Mouse (Mus musculus) limb, embryonic 11.5 days (tissue): Measurements from ENCODE around the gene Epha7. TPM values are rescaled to one million over a fixed set of nuclear protein-coding genes. Genes with fewer than 3 reads are reported as not detected.

ENCODE experiments used
- ATAC-seq: fragments of 200-750 bp; cut with Nextera tagmentation; 2 replicates; pipeline ENCODE4 v1.8.0; 2017; ENCODE audit warnings: low read depth; ENCODE audit not compliant: insufficient number of reproducible peaks, low FRiP score, low TSS enrichment
- DNase-seq: peaks from one replicate; pipeline ENCODE4 v3.0.0-alpha.2; 2015; ENCODE audit warnings: low spot score
- H3K27ac ChIP-seq: fragments of 300-500 bp; sonication (generic); replicated peaks from 2 replicates; pipeline ENCODE4 v1.5.1; 2014; ENCODE audit warnings: low read depth, mild to moderate bottlenecking, low read length
- H3K27me3 ChIP-seq: fragments of 300-500 bp; sonication (generic); 2 replicates; pipeline ENCODE4 v1.6.1; 2014; ENCODE audit warnings: mild to moderate bottlenecking, low read length, mixed read lengths; ENCODE audit not compliant: control insufficient read depth, insufficient read depth
- H3K36me3 ChIP-seq: fragments of 300-500 bp; sonication (generic); 2 replicates; pipeline ENCODE4 v1.6.1; 2014; ENCODE audit warnings: mild to moderate bottlenecking, low read length, moderate library complexity, mixed read lengths; ENCODE audit not compliant: control insufficient read depth, insufficient read depth
- H3K4me1 ChIP-seq: fragments of 300-500 bp; sonication (generic); 2 replicates; pipeline ENCODE4 v1.6.1; 2014; ENCODE audit warnings: low read length, mixed read lengths; ENCODE audit not compliant: control insufficient read depth, insufficient read depth
- H3K4me2 ChIP-seq: fragments of 300-500 bp; sonication (generic); 2 replicates; pipeline ENCODE4 v1.6.1; 2014; ENCODE audit warnings: low read depth, mild to moderate bottlenecking, moderate library complexity; ENCODE audit not compliant: severe bottlenecking
- H3K4me3 ChIP-seq: fragments of 300-500 bp; sonication (generic); 2 replicates; pipeline ENCODE4 v1.5.1; 2014; ENCODE audit warnings: low read depth, low read length
- H3K9ac ChIP-seq: fragments of 300-500 bp; sonication (generic); 2 replicates; pipeline ENCODE4 v1.6.1; 2014; ENCODE audit warnings: mild to moderate bottlenecking, low read length
- H3K9me3 ChIP-seq: fragments of 300-500 bp; sonication (generic); 2 replicates; pipeline ENCODE4 v1.6.1; 2016; ENCODE audit warnings: low read length; ENCODE audit not compliant: control insufficient read depth
- WGBS: fragments of 180-500 bp; shearing (Covaris S2); extraction: QIAGEN DNeasy Blood & Tissue Kit; methylation state at CpG from one replicate; pipeline ENCODE4 v1.1.7; 2014; 5-methylcytosine and 5-hydroxymethylcytosine counted together
- polyA plus RNA-seq: library from polyadenylated mRNA; unstranded; fragments of >200 nt; fragmentation: Nextera tagmentation; extraction: Ambion mirVana; gene quantifications from 2 replicates; pipeline ENCODE4 v1.2.1, GENCODE M21; 2014

Gene Epha7
- polyA plus RNA-seq, 1 experiment from 2014 or later: 52.6 TPM

DNA sequence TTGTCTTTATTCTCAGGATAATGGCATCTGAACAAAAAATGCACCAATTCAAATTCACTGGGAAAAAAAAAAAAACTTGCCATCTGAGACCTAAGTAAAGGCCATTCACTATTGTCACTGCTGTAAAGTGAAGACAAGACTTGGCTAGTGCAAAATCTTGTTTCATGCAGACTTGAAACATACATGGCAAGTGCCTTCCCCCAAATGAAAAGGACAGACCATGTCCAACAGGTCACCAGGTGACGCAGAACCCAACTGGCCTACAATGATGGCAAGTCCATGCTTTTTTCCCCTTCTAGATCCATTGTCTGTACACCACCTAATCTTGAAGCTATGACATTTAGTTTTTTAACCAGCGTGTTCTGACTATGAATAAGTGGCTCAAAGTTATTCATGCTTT lies 94.1 kb downstream of the Epha7 start:
- DNase-seq: no peak
- H3K4me3 ChIP-seq: no peak overlapping the region
- 96% methylated on average over 2 of the region's 2 CpGs for WGBS
- no peak overlapping the region for H3K27ac ChIP-seq
- H3K27me3 ChIP-seq: no peaks in the 10 kb centered on the region
- no peak overlapping the region for H3K9ac ChIP-seq
- no peaks in the 10 kb centered on the region for H3K4me1 ChIP-seq
- H3K36me3 ChIP-seq: no peaks in the 10 kb centered on the region
- no peak for ATAC-seq
- no peak overlapping the region for H3K4me2 ChIP-seq
- H3K9me3 ChIP-seq: no peaks in the 10 kb centered on the region

DNA sequence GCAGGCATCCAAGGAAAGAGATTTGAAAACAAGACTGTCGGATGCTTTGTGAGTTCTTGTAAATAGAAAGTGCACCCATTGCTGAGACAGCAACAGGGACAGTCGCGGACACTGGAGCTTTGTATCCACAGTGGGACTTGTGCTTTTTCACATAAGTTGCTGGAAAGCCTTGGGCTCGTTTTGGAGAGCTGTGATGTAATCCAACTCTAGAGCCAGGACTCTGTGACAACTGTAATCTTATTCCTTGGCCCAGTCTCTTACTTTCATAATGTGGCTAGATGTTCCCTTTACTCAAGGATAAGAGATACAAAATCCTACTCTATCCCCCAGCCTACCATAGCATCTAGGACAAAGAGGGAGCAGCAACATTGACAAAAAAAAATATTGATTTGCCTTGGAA lies 97.2 kb downstream of the Epha7 start:
- Histone ChIP-seq H3K36me3 (no peaks in the 10 kb centered on the region), H3K27me3 (no peaks in the 10 kb centered on the region), H3K4me3 (no peak overlapping the region), H3K27ac (no peak overlapping the region), H3K4me2 (no peak overlapping the region), H3K4me1 (no peaks in the 10 kb centered on the region), H3K9ac (no peak overlapping the region), H3K9me3 (no peaks in the 10 kb centered on the region)
- DNase-seq (no peak), ATAC-seq (no peak)
- 84% methylated on average over 4 of the region's 4 CpGs for WGBS

- no peak overlapping the region for H3K4me2 ChIP-seq
- 92% methylated on average over 2 of the region's 2 CpGs for whole genome bisulfite sequencing
These were observed 99.1 kb downstream of the Epha7 start for GRCm38 (mm10) chr4:28912028-28912427.

DNA sequence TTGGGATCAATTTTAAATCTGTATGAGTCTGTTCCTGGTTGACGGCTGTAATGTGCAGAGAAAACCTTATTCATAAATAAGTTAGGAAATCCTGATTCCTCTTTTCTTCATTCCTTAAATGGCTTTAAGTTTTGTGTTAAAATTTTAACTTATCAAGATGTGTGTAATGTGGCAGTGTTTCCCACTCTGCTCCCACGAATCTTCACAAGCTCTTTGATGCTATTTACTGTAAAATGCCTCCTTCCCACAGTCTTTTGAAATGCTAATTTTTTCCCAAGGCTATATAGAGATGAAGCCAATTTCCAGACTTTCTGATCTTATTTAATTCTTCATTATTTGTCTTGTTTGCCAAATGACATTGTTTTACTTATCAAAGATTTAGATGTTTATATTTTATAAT lies 100.7 kb downstream of the Epha7 start:
- Histone ChIP-seq H3K9me3 (no peaks in the 10 kb centered on the region), H3K4me2 (no peak overlapping the region), H3K27me3 (no peaks in the 10 kb centered on the region), H3K36me3 (no peaks in the 10 kb centered on the region), H3K4me1 (no peaks in the 10 kb centered on the region), H3K4me3 (no peak overlapping the region), H3K9ac (no peak overlapping the region), H3K27ac (no peak overlapping the region)
- DNase-seq: no peak
- 62% methylated on average over 2 of the region's 2 CpGs for WGBS
- ATAC-seq: no peak

More at GRCm38 (mm10) chr4:28912028-28912427, 99.1 kb downstream of the Epha7 start:
- H3K4me1 ChIP-seq: no peaks in the 10 kb centered on the region
- no peak overlapping the region for H3K9ac ChIP-seq
- H3K27ac ChIP-seq: no peak overlapping the region
- DNase-seq: no peak
- no peaks in the 10 kb centered on the region for H3K27me3 ChIP-seq
- H3K9me3 ChIP-seq: no peaks in the 10 kb centered on the region
- no peak overlapping the region for H3K4me3 ChIP-seq
- ATAC-seq: no peak
- no peaks in the 10 kb centered on the region for H3K36me3 ChIP-seq

GRCm38 (mm10) chr4:28920645-28921044 lies 107.7 kb downstream of the Epha7 start:
- Histone ChIP-seq H3K27me3 (no peaks in the 10 kb centered on the region), H3K4me1 (no peaks in the 10 kb centered on the region), H3K36me3 (no peaks in the 10 kb centered on the region), H3K9me3 (no peaks in the 10 kb centered on the region), H3K4me3 (no peak overlapping the region), H3K9ac (no peak overlapping the region), H3K4me2 (no peak overlapping the region), H3K27ac (no peak overlapping the region)
- DNase-seq (no peak), ATAC-seq (no peak)
- 92% methylated on average over 6 of the region's 6 CpGs for WGBS

DNA sequence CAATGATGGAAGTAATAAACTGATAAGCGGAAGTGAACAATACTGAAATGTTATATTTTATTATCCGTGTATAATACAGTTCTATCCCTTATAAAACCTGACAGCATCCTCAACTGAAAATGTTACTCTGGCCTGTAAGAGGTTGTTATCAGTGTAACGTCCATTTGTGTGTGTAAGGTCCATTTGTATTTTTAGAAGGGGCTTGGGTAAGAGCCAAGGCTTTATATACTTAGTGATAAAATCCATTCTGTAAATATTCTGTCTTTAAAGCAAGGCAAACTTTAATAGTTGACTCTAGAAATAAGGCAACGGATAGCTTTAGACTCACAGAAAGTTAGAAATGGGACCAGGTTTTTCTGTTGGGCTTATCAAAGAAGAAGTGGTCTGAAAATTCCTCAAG lies 113.1 kb downstream of the Epha7 start:
- WGBS: 91% methylated on average over 4 of the region's 4 CpGs
- H3K4me2 ChIP-seq: no peak overlapping the region
- H3K9ac ChIP-seq: no peak overlapping the region
- H3K4me1 ChIP-seq: no peaks in the 10 kb centered on the region
- H3K9me3 ChIP-seq: no peaks in the 10 kb centered on the region
- no peak overlapping the region for H3K4me3 ChIP-seq
- H3K27ac ChIP-seq: no peak overlapping the region
- ATAC-seq: no peak
- no peaks in the 10 kb centered on the region for H3K27me3 ChIP-seq
- no peaks in the 10 kb centered on the region for H3K36me3 ChIP-seq
- DNase-seq: no peak

GRCm38 (mm10) chr4:28933431-28933830 lies 120.5 kb downstream of the Epha7 start:
- H3K27ac ChIP-seq: no peak overlapping the region
- no peaks in the 10 kb centered on the region for H3K27me3 ChIP-seq
- no peak overlapping the region for H3K4me3 ChIP-seq
- WGBS: 81% methylated on average over 4 of the region's 4 CpGs
- H3K9me3 ChIP-seq: no peaks in the 10 kb centered on the region
- H3K4me1 ChIP-seq: no peaks in the 10 kb centered on the region
- H3K36me3 ChIP-seq: no peaks in the 10 kb centered on the region
- H3K9ac ChIP-seq: no peak overlapping the region
- no peak for DNase-seq
- H3K4me2 ChIP-seq: no peak overlapping the region
- ATAC-seq: no peak

- Histone ChIP-seq H3K27ac (no peak overlapping the region), H3K4me2 (no peak overlapping the region), H3K4me3 (no peak overlapping the region), H3K27me3 (no peaks in the 10 kb centered on the region), H3K9me3 (no peaks in the 10 kb centered on the region), H3K9ac (no peak overlapping the region), H3K36me3 (no peaks in the 10 kb centered on the region), H3K4me1 (no peaks in the 10 kb centered on the region)
- 35% methylated on average over 10 of the region's 10 CpGs for WGBS
- DNase-seq: no peak
- no peak for ATAC-seq
These were observed 121.9 kb downstream of the Epha7 start for GRCm38 (mm10) chr4:28934802-28935201.

DNA sequence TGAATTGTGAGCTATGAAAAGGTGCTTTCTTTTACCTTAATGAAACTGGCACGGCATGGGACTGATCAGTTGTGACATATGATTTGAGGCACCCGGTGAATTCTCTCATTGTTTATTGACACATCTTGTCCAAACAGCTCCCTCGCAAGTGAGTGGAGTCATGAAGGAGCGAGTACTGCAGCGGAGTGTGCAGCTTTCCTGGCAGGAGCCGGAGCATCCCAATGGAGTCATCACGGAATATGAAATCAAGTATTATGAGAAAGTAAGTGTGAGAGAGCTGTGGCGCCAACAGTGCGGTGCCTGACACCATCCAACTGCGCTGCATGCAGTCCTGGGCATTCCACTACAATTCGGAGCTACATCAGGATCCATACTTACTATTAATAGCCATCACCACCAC lies 122.6 kb downstream of the Epha7 start:
- no peak for ATAC-seq
- H3K4me2 ChIP-seq: no peak overlapping the region
- H3K9ac ChIP-seq: no peak overlapping the region
- WGBS: 94% methylated on average over 11 of the region's 11 CpGs
- no peak for DNase-seq
- H3K9me3 ChIP-seq: no peaks in the 10 kb centered on the region
- H3K36me3 ChIP-seq: no peaks in the 10 kb centered on the region
- no peaks in the 10 kb centered on the region for H3K27me3 ChIP-seq
- no peak overlapping the region for H3K4me3 ChIP-seq
- no peak overlapping the region for H3K27ac ChIP-seq
- H3K4me1 ChIP-seq: no peaks in the 10 kb centered on the region
